Mouse (Mus musculus) G1E (cell line): Measurements from ENCODE around the gene Gpr15.

Experiments
- CTCF ChIP-seq: IDR thresholded peaks from 2 replicates; pipeline ENCODE4 v1.5.1; 2012; ENCODE audit warnings: low read depth, low read length, inconsistent platforms, mixed read lengths
- GATA1 ChIP-seq: IDR thresholded peaks from 2 replicates; pipeline ENCODE4 v1.6.1; 2012; ENCODE audit warnings: borderline replicate concordance, low read length, inconsistent platforms, mixed read lengths
- TAL1 ChIP-seq: conservative IDR thresholded peaks from 2 replicates; pipeline ENCODE4 v1.6.1; 2012; ENCODE audit warnings: low read depth, low read length, inconsistent platforms, mixed read lengths

- TF ChIP-seq CTCF (no peak), TAL1 (no peak), GATA1 (no peak)
Observed at GRCm38 (mm10) chr16:58682870-58683269, 36.0 kb downstream of the Gpr15 start.
